Comparison of ENCODE assay signal across 22 mouse cellular contexts in genomic region chr2:164684807-164685206, GRCm38 (mm10). TPM values are rescaled to one million over a fixed set of nuclear protein-coding genes. Genes with fewer than 3 reads are reported as not detected.
"Had no signal": no experiment of that assay in that cellular context is flagged by ENCODE, and none has a peak within 500 bp of the region (broad histone marks: within the 10 kb centered on the region; RNA-seq: fewer than 3 reads in every experiment).

Gene Wfdc13, plus strand, starts transcription at chr2:164685107.

- H3K27ac ChIP-seq: liver, embryonic 14.5 days; midbrain, embryonic 10.5 days; midbrain, embryonic 12.5 days; midbrain, embryonic 15.5 days; neural tube, embryonic 12.5 days; stomach, embryonic 15.5 days had no signal

- H3K36me3 ChIP-seq: midbrain, embryonic 10.5 days; midbrain, embryonic 12.5 days; midbrain, embryonic 15.5 days; neural tube, embryonic 12.5 days; stomach, embryonic 15.5 days had no signal

- DNase-seq: lung, adult 18-20 months; lung, embryonic 14.5 days; lung, postnatal 10 days; lung, postnatal 4 days; right cerebral cortex, postnatal 14 days; thymus, adult 2 months; thymus, postnatal 25 days; thymus, postnatal 4 days had no signal

- H3K27me3 ChIP-seq: midbrain, embryonic 12.5 days; midbrain, embryonic 15.5 days; neural tube, embryonic 12.5 days; stomach, embryonic 15.5 days had no signal

- H3K9ac ChIP-seq: liver, embryonic 14.5 days; lung, embryonic 14.5 days; midbrain, embryonic 12.5 days; midbrain, embryonic 15.5 days; neural tube, embryonic 12.5 days; stomach, embryonic 15.5 days had no signal

- H3K4me3 ChIP-seq: midbrain, embryonic 10.5 days; midbrain, embryonic 12.5 days; midbrain, embryonic 15.5 days; neural tube, embryonic 12.5 days; stomach, embryonic 15.5 days had no signal

- H3K4me2 ChIP-seq: lung, embryonic 14.5 days; midbrain, embryonic 12.5 days; midbrain, embryonic 15.5 days; neural tube, embryonic 12.5 days; stomach, embryonic 15.5 days had no signal

- H3K9me3 ChIP-seq: midbrain, embryonic 10.5 days; midbrain, embryonic 12.5 days; midbrain, embryonic 15.5 days; neural tube, embryonic 12.5 days; stomach, embryonic 15.5 days had no signal

- H3K4me1 ChIP-seq: midbrain, embryonic 10.5 days; midbrain, embryonic 12.5 days; midbrain, embryonic 15.5 days; neural tube, embryonic 12.5 days; stomach, embryonic 15.5 days had no signal

- ATAC-seq: midbrain, embryonic 15.5 days had no signal

RNA-seq across cellular contexts. Expression of gene Wfdc13, which starts in this region (rescaled TPM):
- total RNA-seq: megakaryocyte, adult 5-6 weeks; megakaryocyte-erythroid progenitor cell, adult 5-6 weeks; midbrain, postnatal 0 days; monocyte, adult 5-6 weeks; neutrophil, adult 5-6 weeks had no signal
- polyA plus RNA-seq: liver, embryonic 14.5 days; liver, embryonic 16.5 days; lung, embryonic 14.5 days; midbrain, embryonic 10.5 days; midbrain, embryonic 12.5 days; midbrain, embryonic 15.5 days; midbrain, postnatal 0 days; neural tube, embryonic 12.5 days; neural tube, embryonic 14.5 days; spleen, adult 2 months; thymus, adult 2 months had no signal
